Mouse (Mus musculus) heart, postnatal 10 days (tissue): ENCODE data around the gene Papss1. TPM values are rescaled to one million over a fixed set of nuclear protein-coding genes. Genes with fewer than 3 reads are reported as not detected.

Source experiments
- DNase-seq, 2 experiments: peaks; one replicate each; pipeline ENCODE4 v3.0.0; 2021
- intact Hi-C: fragments of 180-260 bp; cut with DNase I; formaldehyde crosslinking; loops from one replicate; pipeline ENCODE4 v1.15.1; 2025
- total RNA-seq, 2 experiments: library from RNA; stranded (reverse); gene quantifications; 2 replicates each; pipeline ENCODE4 v1.2.3; 2021

Gene Papss1
- total RNA-seq, 2 experiments from 2014 or later: 26.3 to 27.0 TPM

DNA sequence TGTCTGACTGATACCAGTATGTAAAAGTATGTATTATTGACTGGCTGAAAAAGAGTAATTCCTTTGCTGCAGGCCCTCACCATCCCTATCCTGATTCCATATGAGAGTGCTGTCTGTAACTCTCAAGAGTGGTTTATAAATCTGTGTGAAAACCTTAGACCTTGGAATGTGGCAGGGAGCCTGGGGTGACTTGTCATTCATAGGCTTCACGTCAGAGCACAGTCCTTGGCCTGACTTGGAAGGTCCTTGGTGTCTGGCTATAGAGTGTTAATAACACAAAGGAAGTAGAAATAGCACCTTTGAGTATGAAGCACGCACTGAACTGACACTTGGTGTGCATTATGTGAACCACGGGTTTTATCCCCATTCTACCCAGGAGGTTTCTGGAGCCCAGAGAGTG lies 64.4 kb downstream of the Papss1 start:
- DNase-seq: no peak
- intact Hi-C loops: no loop called here

DNA sequence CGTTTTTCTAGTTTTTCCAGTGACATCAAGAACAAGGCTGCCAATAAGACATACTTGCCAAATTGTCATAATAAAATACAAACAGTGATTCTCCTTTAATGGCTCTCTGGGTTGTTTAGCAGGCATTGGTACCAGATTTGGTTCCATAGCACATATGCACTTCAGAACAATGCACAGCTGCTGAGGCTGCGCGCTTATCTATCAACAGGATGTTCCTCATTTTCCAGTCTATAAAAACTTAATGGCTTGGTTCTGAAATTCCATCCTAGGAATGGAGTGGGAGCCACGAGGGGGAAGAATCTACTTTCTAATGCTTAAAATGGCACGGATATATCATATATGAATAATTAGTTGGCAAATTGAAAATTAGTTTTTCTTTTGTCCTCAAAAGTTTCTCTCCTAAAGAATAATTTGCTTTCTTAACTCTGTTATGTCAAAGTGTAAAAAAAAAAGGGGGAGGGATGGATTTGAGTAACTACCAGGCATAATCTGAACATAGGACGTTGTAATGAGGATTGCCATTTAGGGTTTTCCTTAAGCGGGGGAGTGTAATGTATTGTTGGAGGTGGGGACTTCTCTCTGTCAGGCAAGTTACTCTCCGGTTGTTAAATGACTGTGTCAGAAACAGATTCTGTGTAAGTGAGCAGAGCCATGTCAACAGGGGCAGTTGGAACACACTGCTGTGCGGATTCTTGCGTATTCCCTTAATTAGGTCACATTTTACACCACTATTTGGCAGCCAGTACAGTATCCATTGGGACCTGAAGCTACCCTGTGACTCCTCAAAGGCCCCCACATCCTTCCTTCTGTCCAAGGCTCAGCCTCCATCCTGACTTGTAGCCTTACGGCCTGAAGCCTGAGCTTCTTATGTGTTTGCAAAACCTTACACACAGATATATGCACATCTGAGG lies 66.1 kb downstream of the Papss1 start:
- intact Hi-C loops: no loop called here
- peak; percentile 33 to 34 for DNase-seq

DNA sequence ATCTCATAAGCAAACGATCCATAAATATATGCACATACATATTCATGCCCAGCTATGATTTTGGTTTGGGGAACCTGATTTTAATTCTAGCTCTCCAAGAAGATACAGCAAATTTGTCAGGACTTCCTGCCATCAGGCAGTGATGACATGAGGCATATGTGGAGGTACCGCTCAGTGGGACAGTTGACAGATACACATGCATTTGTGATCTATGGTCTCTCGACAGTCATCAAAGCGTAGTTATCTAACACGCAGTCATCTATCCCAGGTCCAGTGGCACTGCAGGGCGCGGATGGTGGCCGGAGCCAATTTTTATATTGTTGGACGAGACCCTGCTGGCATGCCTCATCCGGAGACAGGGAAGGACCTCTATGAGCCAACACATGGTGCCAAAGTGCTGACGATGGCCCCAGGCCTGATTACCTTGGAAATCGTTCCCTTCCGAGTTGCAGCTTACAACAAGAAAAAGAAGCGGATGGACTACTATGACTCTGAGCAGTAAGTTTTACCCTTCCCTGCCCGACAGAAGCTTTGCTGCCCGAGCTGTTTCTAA lies 66.8 kb downstream of the Papss1 start:
- intact Hi-C loops: no loop called here
- peak in 1 of 2 experiments; percentile 31 for DNase-seq

DNA sequence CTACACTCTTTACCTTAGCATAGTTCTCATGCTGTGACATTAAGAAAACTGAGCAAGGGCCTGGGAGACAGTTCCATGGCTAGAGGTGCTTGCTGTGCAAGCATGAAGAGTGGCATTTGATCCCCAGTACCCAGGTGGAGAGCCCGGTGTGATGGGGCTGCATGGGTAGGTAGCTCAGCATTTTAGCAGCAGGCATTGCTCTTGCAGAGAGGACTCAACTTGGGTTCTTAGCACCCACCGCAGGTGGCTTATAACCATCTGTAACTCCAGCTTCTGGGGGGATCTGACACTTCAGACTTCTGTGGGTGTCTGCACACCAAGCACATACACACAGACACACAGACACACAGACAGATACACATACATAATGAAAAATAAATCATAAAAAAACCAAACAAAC lies 69.5 kb downstream of the Papss1 start:
- intact Hi-C loops: no loop called here
- no peak for DNase-seq

DNA sequence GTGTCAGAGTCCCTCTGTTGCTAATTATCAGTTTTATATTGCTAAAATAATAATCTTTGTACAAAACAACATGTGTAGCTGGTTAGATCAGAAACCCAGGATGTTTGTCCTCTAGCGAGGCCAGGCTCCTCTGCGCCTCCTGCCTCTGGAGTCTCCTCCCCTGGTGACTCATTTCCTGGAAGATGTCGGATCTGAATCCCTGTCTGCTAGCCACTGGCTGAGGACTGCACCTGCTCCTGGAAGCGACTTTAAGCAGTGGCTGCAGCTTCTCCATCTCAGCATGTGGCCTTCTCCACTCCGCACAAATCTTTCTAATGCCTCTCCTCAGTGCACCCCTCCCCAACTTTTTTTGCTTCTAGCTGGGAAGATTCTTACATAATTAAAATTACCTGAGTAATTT lies 71.6 kb downstream of the Papss1 start:
- no peak for DNase-seq
- intact Hi-C loops: no loop called here

DNA sequence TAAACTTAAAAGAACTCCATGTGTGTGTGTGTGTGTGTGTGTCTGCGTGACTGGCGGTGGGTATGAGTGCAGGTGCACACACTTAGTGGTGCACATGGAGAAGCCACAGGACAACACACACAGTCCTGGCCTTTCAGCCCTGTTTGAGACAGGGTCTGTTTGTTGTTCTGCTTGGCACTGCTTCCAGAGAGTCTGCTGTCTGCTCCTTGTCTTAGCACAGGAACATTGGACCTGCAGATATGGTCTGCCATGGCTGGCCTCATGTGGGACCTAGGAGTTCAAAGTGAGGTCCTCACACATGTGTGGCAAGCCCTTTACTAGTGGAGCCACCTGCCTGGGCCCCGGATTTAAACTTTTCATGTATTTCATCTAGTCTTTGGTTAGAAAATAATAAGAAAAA lies 72.4 kb downstream of the Papss1 start:
- intact Hi-C loops: no loop called here
- no peak for DNase-seq

DNA sequence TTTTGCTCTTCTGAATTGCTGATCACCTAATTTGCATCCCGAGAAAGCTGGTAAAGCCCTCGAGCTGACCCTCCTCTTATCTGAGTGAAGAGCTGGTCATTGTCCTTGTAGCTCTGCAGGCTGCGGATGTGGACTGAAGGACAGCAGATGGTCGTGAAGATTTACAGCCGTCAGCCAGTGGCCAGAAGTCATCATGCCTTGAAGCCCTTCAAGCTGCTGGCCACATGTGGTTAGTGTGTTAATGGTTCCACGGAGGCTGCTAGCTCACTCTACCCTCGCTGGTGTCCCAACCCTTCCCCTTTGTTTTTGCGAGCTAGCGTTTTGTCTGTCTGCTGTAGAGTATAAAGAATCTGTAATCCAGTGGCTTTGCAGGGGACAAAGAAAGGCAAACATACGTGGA lies 73.1 kb downstream of the Papss1 start:
- intact Hi-C loops: no loop called here
- no peak for DNase-seq

DNA sequence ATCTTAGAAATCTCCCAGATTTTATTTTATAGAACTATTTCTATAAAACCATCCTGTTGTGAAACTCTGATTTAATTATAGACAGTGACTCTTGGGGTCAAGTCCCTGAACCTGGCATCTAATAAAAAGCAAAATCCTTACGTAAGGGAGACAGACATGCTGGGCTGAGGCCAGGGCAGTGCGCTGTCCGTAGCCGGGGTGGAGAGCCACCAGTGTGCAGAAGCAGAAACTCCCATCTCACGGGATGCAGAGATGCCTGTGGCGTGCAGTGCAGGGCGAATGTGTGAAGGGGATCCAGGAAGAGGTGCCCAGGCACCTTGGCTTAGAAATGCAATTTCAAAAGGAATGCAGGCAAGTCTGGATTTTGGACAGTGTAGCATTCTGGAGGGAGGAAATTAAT lies 73.6 kb downstream of the Papss1 start:
- no peak for DNase-seq

DNA sequence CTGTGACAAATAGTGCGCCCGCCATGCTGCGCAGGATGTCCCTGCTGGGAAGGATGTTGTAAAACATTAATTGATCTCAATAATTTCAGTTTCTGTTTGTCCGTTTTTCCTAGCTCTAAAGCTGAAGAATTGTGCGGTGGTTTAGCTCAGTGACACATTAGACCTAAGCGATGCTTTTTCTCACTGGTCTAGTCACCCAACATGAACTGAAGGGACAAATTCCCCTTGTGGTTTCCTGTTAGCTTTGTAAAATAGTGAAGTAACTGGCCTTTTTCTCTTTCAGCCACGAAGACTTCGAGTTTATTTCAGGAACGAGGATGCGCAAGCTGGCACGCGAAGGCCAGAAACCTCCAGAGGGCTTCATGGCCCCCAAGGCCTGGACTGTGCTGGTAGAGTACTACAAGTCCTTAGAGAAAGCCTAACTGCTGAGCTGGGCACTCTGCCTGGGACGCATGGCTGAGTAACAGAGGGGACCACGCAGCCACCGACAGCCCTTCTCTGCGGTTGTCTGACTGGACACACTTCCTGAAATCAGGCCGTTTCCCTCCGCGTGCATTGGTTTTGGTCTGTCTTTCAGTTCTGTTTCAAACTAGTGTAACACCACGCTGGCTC lies 78.2 kb downstream of the Papss1 start:
- intact Hi-C loops: no loop called here
- DNase-seq: no peak

More for the DNA sequence above, 73.6 kb downstream of the Papss1 start:
- intact Hi-C loops: no loop called here

DNA sequence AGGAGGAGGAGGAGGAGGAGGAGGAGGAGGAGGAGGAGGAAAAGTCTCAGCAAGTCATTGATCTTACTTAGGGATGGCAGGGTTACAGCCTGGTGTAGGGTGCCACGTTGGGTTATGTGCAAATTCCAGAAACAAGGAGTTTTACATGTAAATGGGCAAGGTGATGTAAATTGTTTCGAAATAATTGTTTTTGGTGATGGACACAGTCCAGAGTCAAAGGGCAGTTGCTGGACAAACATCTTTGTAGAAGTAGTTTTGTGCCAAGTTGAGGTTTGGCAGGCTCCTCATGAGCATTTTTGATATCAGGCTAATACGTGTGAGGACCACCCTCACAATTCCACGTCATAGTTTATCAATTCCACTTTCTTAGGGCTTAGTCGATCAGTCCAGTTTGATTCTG lies 80.6 kb downstream of the Papss1 start:
- intact Hi-C loops: no loop called here
- no peak for DNase-seq

DNA sequence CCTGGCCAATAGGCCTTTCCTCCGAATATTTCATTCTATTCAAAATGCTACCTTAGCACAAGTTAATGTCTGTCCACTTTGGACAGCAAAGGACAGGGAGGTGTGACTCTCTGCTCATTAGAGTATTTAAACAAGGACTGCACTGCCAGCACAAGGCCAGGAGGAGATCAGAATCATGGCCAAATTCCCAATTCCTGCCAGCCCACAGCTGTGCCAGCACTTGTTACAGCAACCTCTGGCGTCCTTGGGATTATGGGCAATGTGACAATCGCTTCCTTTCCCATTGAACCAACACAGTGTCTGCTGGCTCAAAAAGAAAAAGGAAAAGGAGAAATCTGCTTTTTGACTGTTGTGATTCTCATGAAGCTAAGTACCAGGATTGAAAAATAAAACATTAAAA lies 89.8 kb downstream of the Papss1 start:
- peak in 1 of 2 experiments; percentile 39 for DNase-seq
- intact Hi-C loops: no loop called here

DNA sequence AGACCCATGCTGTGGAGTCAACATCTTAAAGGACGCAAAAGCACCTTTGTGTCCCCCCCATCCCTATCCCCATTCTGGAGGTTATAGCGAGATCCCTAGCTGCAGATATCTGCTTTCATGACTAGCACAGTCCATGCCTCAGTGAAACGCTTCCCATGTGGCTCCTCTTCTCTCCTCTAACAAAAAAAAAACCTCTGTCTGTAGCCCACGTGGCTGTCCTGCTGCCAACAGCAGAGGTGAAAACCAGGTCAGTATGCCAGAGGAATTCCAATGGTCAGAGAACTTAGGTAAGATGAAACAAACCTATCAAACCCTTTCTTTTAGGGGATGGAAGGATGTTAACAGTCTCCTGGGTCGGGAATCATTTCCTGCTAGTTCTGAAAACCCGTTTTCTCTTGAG lies 91.5 kb downstream of the Papss1 start:
- intact Hi-C loops: no loop called here
- peak; percentile 30 to 49 for DNase-seq

DNA sequence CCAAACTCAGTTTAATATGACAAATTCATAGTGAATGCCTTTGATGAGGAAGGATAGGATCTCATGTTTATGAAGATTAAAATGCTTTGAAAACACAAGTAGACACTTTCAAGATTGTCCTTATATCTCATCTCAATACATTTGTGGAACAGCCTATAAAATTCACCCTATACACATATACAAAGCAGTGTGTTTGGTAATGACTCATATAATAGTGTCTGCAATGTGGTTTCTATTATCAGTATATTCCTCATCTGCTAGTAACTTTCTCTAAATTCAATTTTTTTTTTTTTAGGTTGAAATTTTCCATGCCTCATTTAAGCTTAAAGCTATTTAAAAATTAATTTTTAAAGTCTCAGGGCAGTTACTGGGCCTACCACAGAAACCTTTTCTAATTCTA lies 95.6 kb downstream of the Papss1 start:
- DNase-seq: no peak
- intact Hi-C loops: no loop called here

DNA sequence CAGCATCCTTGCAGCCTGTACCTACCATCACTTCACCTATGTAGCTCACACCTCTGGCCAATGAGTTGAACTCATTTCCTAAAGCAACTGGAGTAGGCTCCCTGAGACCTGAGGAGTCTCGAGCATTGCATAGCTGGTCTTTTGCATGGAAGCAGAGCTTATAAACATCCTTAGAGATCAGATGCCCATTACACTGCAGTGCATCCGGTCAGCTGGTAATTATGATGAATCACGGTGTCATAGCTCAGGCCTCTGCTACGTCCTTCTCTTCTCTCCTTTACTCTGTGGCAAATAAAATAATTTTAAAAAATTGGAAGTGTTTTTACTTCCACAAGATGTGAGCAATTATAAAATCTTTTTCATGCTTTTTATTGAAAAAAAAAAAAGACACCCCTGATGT lies 96.1 kb downstream of the Papss1 start:
- no peak for DNase-seq
- intact Hi-C loops: no loop called here

DNA sequence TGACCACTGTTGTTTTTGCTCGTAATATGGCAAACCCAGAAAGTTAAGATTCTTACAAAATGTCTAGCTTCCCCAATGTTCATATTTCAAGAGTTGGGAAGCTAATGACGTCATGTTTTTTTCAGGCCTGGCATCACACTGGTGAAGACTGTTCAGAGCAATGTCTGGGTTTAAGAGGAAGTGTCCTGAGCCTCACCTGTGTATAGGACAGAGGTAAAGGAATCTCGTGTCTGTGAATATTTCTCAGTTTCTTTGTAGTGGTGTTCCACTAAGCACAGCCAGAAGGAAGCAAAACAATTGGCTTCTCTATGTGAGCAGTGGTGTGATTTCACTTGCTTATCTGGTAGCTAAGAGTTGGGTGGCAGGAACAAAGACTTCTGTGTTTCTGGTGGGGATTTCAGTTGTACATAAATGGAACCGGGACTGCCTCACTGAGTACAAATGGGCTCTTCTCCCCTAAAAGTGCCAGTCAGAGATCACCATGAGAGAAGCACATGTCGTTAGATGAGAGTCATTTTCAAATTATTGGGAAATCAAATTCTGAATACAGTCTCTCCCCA lies 98.1 kb downstream of the Papss1 start:
- intact Hi-C loops: no loop called here

DNA sequence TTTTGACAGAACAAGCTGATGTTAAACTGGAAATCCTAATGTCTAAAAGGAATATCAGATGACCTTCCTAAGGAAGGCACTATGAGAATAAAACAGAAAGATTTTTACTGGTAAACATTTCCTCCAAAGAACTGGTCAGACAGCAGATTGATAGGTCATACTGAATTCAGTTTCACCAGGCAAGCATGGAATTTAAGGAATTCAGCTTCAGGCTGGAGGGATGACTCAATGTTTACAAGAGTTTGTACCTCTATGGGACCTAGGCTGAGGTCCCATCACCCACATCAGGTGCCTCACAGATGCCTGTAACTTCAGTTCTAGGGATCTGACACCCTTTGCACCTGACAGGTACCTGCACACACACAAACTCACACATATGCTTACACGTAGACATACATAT lies 105.3 kb downstream of the Papss1 start:
- intact Hi-C loops: no loop called here
- DNase-seq: no peak

More for the DNA sequence above, 98.1 kb downstream of the Papss1 start:
- DNase-seq: no peak

DNA sequence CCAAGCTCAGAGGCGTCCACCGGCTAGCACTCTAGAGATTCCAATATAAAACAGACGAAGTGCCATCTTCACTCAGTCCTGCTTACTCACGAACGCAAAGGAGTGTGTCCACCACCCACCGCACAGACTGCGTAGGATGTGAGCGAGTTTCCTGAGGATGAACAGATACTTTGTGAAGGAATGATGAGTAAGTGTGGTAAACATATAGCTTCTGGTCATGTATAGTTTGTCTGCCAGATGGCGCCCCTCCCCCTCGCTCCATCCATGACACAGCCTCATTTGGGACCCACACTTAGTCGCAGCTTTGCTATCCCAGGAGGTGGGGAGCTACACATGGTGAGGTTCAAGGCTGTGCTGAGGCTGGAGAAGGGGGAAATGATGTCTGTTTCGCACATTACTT lies 121.5 kb downstream of the Papss1 start:
- intact Hi-C loops: no loop called here
- no peak for DNase-seq

DNA sequence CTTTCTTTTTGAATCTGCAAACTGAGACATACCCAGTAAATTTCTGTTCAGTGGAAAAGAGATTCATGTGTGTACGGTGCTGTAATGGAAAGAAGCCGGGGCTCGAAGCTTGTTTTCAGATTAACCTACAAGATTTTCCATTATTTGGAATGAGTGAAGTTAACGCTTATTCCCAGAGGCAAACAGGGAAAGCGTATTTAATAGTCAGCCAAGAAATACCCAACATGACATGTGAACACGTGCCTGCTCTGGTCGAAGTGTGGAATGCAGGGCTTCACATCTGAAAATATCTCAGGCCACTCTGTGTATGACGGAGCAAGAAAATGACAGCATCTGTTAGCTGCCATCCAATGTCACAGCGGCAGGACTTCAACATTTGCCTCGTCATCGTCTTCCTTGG lies 125.4 kb downstream of the Papss1 start:
- no peak for DNase-seq
- intact Hi-C loops: no loop called here

DNA sequence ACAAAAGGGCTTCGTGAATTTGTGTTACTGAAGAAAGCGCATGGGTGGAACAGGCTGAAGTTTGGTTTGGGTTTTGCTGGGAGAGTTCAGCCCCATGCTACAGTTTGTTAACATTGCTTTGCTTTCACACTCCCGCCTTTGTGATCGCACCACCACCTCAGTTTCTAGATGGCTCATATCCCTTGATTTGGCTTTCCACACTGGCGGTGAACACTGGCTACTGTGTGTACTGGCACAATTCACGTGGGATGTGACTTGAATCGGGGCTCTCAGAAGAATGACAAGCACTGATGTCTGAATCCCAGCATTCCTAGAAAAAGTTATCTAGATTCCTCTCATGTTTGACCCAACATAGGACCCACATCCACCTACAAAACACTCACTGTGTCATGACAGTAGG lies 126.0 kb downstream of the Papss1 start:
- DNase-seq: no peak
- intact Hi-C loops: no loop called here

DNA sequence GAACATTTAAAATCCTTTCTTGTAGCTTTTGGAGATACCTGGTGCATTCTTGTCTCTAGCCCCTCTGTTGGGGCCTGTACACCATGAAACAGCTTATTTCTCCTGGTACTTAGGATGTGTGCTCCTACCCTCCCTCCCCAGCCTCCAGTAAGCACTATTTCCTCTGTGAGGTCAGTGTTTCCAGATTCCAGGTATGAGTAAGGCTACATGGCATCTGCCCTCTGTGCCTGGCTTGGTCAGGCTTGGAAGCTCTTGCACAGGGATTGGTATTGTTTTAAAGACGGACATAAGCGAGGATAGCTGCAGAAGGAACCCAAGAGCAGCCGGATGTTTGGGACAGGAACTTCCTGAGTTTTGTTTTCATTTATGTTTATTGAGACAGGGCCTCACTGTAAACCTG lies 126.6 kb downstream of the Papss1 start:
- intact Hi-C loops: no loop called here

More for the DNA sequence above, 126.6 kb downstream of the Papss1 start:
- no peak for DNase-seq
